Mouse (Mus musculus): Measurements from ENCODE around the gene Apol6. TPM values are rescaled to one million over a fixed set of nuclear protein-coding genes. Genes with fewer than 3 reads are reported as not detected.

Apol6 gene
- total RNA-seq, 2 experiments from 2014 or later = 0.62 to 0.65 TPM

Other genes starting within 250 kb of the Apol6 start
- gene Zfp251, start 173.3 kb upstream of the Apol6 start, total RNA-seq (2021) = 10 to 100 TPM; 17.7 to 19.7 TPM
- 1 to 10 TPM; 3.0 to 3.1 TPM for gene Zfp7, start 165.5 kb upstream of the Apol6 start, total RNA-seq (2021)
- not detected for gene Gm49527, start 165.4 kb upstream of the Apol6 start, total RNA-seq (2021)
- gene Zfp647, start 119.3 kb upstream of the Apol6 start, total RNA-seq (2021) = 1 to 10 TPM; 4.7 to 5.6 TPM
- gene 1110038F14Rik, start 96.2 kb upstream of the Apol6 start, total RNA-seq (2021) = 10 to 100 TPM; 27.7 to 30.0 TPM
- 1,000 to 10,000 TPM; 6,207 to 7,219 TPM for gene Mb, start 5.9 kb downstream of the Apol6 start, total RNA-seq (2021)

Data from heart, postnatal 4 days (tissue).